Mouse (Mus musculus) lung, postnatal 0 days (tissue): ENCODE measurements around the gene Syngap1.

ENCODE experiments used
- CTCF ChIP-seq: IDR thresholded peaks from 2 replicates; pipeline ENCODE4 v1.5.1; 2016; ENCODE audit warnings: antibody characterized with exemption, mild to moderate bottlenecking
- EP300 ChIP-seq: IDR thresholded peaks from 2 replicates; pipeline ENCODE4 v1.6.1; 2016; ENCODE audit warnings: antibody characterized with exemption, mild to moderate bottlenecking, control low read depth

GRCm38 (mm10) chr17:26900916-26901315, 40.1 kb upstream of the Syngap1 start:
- TF ChIP-seq EP300 (no peak), CTCF (no peak)
